Mouse (Mus musculus): ENCODE measurements around the gene Rgl3. TPM values are rescaled to one million over a fixed set of nuclear protein-coding genes. Genes with fewer than 3 reads are reported as not detected.

Gene Rgl3
- polyA plus RNA-seq (2012; rRNA removed), result 30.4 and 37.1 TPM in 2 replicates

GRCm38 (mm10) chr9:21989230-21990110 is at the start of gene Rgl3:
Gene Rgl3 (minus strand): TSS chr9:21989446.
- DNase-seq (ENCODE audit: low read depth), result no peak

DNA sequence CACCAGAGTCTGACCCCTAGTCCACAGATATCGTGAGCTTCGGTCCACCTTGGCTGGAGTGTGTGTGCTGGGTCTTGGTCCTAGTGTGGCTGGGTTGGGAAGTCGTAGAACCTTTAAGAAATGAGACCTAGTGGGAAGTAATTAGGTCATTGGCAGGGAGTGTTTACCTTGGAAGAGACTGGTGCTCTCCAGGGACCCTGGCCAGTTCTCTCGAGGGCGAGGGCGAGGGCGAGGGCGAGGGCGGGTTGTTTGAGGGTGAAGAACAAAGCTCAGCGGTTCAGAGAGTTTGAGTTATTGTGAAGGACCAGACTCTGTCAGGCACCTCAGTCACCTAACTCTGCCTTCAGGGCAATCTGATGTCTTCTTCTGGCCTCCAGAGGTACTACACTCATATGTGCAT is 48.6 kb upstream of the Rgl3 start:
- no peak for DNase-seq (ENCODE audit: low read depth)

- DNase-seq (ENCODE audit: low read depth), result no peak
Observed at GRCm38 (mm10) chr9:22035300-22036044, 46.2 kb upstream of the Rgl3 start.

DNA sequence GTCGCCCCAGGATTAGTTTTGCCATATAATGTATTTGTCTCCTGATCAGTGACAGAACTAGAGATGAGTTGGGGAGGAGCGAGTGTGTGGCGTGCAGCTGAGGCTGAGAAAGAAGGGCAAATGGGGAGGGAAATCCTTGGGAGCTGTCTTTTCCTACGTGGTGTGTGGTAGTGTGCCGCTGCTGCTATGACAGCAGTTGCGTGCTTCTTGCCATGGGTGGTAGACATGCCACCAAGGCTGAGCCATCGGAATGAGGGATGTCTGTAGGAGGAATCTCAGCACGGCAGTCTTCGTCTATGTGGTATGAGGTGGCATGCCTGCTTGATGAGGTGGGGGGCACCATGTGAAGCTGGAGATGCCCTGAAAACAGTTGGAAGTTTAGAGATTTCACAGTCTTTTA is 41.1 kb upstream of the Rgl3 start:
- DNase-seq (ENCODE audit: low read depth), result no peak

- no peak for DNase-seq (ENCODE audit: low read depth)
Observed at GRCm38 (mm10) chr9:22028467-22028866, 39.2 kb upstream of the Rgl3 start.

DNA sequence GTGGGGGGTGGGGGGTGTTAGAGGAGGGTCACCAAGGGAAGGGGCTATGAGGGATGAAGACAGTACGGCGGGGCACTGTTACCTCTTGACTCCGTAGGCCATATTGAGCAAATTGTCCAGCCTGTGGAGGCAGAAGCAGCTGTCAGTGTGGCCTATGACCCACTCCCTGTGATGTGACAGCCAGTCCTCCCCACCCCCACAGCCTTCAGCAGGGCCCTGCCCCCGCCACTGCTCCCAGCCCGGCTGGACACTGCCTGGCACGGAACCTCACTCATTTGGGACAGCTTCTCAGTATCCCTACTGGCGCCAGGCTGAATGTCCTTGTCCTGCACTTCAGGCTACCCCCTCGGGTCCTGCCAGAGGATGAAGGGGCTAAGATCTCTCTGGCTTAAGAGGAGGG is 35.3 kb upstream of the Rgl3 start:
- no peak for DNase-seq (ENCODE audit: low read depth)

GRCm38 (mm10) chr9:22017208-22017825 is 28.1 kb upstream of the Rgl3 start:
- DNase-seq (ENCODE audit: low read depth), result no peak

DNA sequence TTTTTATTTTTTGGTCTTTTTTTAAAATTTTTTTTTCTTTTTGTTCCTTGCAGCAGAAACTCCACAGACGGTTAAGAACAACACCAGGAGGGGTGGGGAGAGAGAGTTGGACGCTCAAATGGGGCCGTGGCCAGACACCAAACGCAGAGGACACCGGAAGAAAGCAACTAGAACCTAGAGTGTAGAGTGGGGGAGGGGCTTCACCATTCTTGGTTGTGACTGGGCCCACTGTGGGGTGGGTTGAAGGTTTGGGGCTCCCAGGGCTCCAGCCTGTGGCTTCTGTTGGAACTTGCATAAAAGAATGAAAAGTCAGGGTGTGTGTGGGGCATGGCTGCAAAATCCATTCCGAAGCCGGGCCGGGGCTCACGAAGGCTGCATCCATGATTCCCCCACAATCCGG is 27.0 kb upstream of the Rgl3 start:
- no peak for DNase-seq (ENCODE audit: low read depth)

DNA sequence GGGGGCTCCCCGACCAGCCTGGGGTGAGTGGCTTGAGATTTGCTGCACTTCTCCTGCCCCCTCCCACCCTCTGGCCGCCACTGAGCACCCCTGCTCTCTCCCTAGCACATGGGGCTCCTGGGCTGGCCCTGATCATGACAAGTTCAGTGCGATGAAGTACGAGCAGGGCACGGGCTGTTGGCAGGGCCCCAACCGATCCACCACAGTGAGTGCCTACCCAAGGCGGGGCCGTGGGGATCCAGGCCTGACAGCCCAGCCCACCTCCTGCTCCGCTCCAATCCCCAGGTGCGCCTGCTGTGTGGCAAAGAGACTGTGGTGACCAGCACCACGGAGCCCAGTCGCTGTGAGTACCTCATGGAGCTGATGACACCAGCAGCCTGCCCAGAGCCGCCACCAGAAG is 23.5 kb upstream of the Rgl3 start:
- DNase-seq (ENCODE audit: low read depth), result no peak

GRCm38 (mm10) chr9:22011055-22011454 is 21.8 kb upstream of the Rgl3 start:
- DNase-seq (ENCODE audit: low read depth), result no peak

- no peak for DNase-seq (ENCODE audit: low read depth)
Observed at GRCm38 (mm10) chr9:22004546-22004945, 15.3 kb upstream of the Rgl3 start.

DNA sequence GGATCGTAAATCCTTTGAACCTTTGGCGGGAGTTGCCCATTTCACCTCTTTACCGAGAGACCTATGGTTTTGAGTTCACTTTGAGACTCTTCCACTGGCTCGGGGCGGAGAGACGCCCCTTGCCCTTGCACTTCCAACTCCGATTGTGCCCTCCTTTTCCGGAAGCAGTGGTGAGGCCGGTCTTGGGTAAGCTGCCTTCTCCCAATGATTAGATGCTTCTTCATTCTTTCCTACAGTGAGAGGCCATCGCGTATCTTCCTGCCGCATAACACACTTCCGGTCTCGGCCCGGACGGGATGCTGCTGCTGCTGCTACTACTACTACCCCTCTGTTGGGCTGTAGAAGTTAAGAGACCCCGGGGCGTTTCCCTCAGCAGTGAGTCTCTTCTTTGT is 13.9 kb upstream of the Rgl3 start:
- no peak for DNase-seq (ENCODE audit: low read depth)

DNA sequence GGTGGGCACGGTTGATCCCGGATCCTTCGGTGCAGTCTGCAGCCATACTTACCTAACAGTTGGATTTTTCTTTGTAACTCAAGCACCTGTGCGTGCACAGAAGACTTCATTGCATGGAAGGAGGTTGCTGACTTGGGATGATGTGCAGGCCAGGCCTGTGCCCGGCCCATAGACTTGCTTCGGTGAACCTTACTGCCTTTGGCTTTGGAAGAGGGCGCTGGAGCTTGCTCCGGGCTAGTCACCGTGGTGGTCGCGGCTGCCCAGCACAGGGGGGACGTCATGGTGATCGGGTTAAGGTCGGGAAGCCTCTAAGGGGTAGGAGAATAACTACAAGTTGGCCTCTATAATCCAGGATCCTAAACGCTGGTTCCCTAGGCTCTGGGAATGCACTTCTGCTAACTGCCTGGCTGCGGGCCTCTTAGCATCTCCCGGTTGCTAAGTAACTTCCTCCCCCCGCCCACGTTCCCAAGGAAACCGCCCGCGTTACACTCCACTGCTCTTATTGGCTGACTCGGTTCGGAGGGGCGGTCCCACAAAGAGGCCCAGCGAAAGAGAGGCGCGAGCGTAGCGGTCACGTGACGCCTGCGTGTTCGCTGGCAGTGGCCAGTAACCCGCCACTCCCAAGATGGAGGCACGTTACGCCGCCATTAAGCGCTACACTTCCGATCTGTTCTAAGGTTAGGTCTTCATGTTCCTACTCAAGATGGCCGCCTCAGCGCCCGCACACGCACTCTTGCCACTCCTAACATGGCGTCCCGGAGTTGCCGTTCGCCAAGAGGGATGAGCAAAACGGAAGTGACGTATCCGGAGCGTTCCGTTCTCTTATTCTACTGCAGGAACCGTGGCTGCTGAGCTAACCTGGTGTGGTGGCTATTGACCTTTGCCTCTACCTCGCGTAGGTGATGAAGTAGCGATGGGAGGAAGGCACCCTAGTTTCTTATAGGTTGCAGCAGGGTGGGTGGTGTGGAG is 13.2 kb upstream of the Rgl3 start, which contains the start of the genes Ccdc151 and Prkcsh:
Gene Ccdc151, minus strand, starts transcription at position 441 of the 969 bp plus-strand sequence.
Gene Prkcsh, plus strand, starts transcription at position 613 of the 969 bp plus-strand sequence.
- peak; percentile 85 for DNase-seq (ENCODE audit: low read depth)

DNA sequence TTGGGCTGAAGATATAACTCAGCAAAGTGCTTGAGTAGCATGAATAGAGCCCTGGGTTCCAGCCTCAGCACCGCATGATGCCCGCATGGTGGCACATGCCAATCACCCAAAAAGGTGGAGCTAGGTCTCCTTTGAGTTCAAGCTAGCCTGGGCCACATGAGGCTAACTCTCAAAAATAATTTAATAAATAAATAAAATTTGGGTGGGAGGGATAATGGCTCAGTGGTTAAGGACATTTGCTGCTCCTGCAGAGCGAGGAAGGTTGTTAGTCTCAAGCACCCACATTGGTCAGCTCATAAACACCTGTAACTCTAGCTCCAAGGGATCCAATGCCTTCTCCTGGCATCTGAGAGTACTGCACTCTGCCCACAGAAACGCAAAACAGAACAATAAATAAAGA is 12.4 kb upstream of the Rgl3 start:
- no peak for DNase-seq (ENCODE audit: low read depth)

DNA sequence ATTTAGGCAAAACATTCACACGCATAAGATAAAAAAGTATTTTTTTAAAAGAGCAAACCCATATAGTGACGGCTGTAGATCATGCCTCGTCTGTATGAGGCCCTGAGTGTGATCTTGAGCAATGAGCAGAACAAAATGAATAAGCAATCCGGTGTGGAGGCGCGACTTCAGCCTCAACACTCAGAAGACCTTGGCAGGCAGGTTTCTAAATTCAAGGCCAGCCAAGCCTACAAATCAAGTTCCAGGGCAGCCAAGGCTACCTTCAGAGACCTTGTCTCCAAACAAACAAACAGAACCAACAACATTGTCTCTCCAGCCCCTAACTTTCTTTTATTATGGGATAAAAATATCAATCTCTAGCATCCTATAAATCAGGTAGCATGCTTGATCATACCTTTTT is 11.1 kb upstream of the Rgl3 start:
- no peak for DNase-seq (ENCODE audit: low read depth)

DNA sequence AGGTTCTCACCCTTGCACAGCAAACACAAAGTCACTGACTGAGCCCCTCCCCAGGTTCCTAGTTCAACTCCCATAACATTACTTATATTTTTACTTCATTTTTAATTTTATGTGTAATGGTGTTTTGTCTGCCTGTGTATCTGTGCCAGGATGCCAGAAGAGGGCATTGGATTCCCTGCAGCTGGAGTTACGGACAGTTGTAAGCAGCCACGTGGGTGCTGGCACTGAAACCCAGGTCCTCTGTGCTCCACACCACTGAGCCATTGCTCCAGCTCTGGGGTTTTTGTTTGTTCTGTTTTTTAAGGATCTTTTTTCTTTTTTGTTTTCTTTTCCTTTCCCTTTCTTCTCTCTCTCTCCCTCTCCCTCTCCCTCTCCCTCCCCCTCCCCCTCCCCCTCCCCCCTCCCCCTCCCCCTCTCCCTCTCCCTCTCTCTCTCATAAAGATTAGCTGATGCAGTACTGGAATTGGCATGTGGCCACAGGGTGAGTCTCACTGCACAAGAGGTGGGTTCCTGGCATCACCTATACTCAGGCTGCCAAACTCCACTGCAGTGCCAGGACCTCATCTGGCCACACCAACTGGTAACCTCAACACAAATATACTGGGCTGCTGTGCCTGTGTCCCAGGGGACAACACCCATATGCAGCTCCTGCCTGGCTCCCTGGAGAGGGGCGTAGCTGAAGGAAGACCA is 7.1 kb upstream of the Rgl3 start:
- no peak for DNase-seq (ENCODE audit: low read depth)

DNA sequence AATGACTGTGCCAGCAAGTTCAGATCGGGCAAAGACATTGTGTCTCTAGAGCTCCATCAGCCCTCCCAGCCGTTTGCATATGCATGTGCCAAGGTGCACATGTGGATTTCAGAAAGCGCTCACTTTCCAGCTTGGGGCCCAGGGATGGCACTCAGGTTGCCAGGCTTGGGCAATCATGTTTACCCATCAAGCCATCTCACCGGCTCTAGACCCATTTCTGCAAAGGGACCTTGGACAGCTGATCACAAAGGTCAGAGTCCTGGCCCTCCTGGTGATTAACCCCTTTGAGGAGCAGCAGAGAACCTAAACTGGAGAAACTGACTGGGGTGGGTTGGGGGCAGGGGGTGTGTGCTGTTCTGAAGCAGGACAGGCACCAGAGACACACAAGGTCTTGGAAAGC is 3.0 kb upstream of the Rgl3 start:
- no peak for DNase-seq (ENCODE audit: low read depth)

GRCm38 (mm10) chr9:21988421-21989101 is 685 bp downstream of the Rgl3 start:
- no peak for DNase-seq (ENCODE audit: low read depth)

DNA sequence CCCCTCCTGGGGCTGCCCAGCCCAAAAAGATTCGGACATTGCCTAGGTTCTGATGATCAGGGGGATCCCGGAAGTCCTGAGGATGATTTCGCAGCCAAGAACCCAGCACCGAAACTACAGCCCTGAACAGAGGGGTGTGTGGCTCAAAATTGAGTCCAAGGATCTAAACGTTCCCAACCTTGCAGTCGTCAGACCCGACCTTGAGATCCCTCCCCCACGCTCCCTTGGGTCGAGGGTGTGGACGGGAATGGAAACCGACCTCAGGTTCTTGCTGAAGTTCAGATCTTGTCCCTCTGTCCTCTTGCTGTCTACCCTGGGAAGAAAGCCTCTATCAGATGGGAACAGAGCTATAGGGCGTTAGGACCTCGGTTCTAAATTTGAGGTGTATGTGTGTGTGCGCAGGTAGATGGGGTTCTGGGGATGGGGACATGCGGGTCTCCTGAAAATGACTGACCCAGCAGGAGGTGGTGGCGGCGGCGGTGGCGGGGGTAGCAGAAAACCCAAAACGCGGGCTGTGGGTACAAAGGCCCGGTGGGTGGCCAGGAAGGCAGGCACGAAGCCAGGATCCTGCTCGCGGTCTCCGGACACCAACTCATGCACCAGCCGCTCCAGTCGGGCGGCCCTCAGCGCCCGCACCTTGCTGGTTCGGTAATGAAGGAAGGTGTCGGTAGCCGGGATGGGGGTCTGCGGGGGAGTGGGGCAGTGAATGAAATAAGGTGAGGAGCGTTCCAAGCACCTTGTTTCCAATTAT is 1.5 kb downstream of the Rgl3 start:
- DNase-seq (ENCODE audit: low read depth), result no peak

Measured in gonadal fat pad, adult 2 months (tissue).